Mouse (Mus musculus) common myeloid progenitor, adult 5-6 weeks (primary cell): ENCODE results near the gene Igfbp2. TPM values are rescaled to one million over a fixed set of nuclear protein-coding genes. Genes with fewer than 3 reads are reported as not detected.

Experiments
- ATAC-seq: replicated peaks from 2 replicates; pipeline ENCODE4 v1.8.0; 2016; ENCODE audit warnings: low read depth, mild to moderate bottlenecking, moderate TSS enrichment, inconsistent platforms; ENCODE audit not compliant: poor library complexity, severe bottlenecking
- total RNA-seq: library from RNA; stranded (forward); fragments of 200-1000, 187-1606 nt; gene quantifications from 2 replicates; pipeline ENCODE4 v1.2.3, GENCODE M21; 2017

Gene Igfbp2
- total RNA-seq, 1 experiment from 2014 or later: not detected

- no peak for ATAC-seq
These were observed 10.5 kb upstream of the Igfbp2 start for GRCm38 (mm10) chr1:72813639-72814403.

GRCm38 (mm10) chr1:72815184-72815583, 9.1 kb upstream of the Igfbp2 start:
- ATAC-seq: no peak

- no peak for ATAC-seq
These were observed 8.7 kb upstream of the Igfbp2 start for GRCm38 (mm10) chr1:72815616-72816015.

GRCm38 (mm10) chr1:72819995-72820394, 4.3 kb upstream of the Igfbp2 start:
- ATAC-seq: no peak

GRCm38 (mm10) chr1:72822893-72823292, 1.4 kb upstream of the Igfbp2 start:
- no peak for ATAC-seq

GRCm38 (mm10) chr1:72824707-72825101, 401 bp downstream of the Igfbp2 start:
- ATAC-seq: no peak

GRCm38 (mm10) chr1:72825286-72825685, 983 bp downstream of the Igfbp2 start:
- no peak for ATAC-seq

- no peak for ATAC-seq
These were observed 1.6 kb downstream of the Igfbp2 start for GRCm38 (mm10) chr1:72825921-72826320.

GRCm38 (mm10) chr1:72826446-72826845, 2.1 kb downstream of the Igfbp2 start:
- ATAC-seq: no peak

GRCm38 (mm10) chr1:72826931-72827330, 2.6 kb downstream of the Igfbp2 start:
- no peak for ATAC-seq

- ATAC-seq: no peak
These were observed 3.4 kb downstream of the Igfbp2 start for GRCm38 (mm10) chr1:72827411-72828315.

GRCm38 (mm10) chr1:72828843-72829242, 4.5 kb downstream of the Igfbp2 start:
- ATAC-seq: no peak

- no peak for ATAC-seq
These were observed 6.2 kb downstream of the Igfbp2 start for GRCm38 (mm10) chr1:72830485-72830884.

GRCm38 (mm10) chr1:72832715-72833153, 8.4 kb downstream of the Igfbp2 start:
- ATAC-seq: no peak

GRCm38 (mm10) chr1:72833563-72833962, 9.3 kb downstream of the Igfbp2 start:
- no peak for ATAC-seq

GRCm38 (mm10) chr1:72839356-72839755, 15.1 kb downstream of the Igfbp2 start:
- ATAC-seq: no peak

- ATAC-seq: no peak
These were observed 15.5 kb downstream of the Igfbp2 start for GRCm38 (mm10) chr1:72839791-72840190.

- no peak for ATAC-seq
These were observed 18.6 kb downstream of the Igfbp2 start for GRCm38 (mm10) chr1:72842666-72843459.

GRCm38 (mm10) chr1:72844675-72845074, 20.4 kb downstream of the Igfbp2 start:
- ATAC-seq: no peak

- ATAC-seq: no peak
These were observed 23.6 kb downstream of the Igfbp2 start for GRCm38 (mm10) chr1:72847849-72848380.
